Mouse (Mus musculus) ES-CJ7 (cell line): ENCODE results near the gene Acox1.

ENCODE experiments used
- DNase-seq: peaks from one replicate; pipeline ENCODE4 v3.0.0; 2011; ENCODE audit warnings: low read depth, low spot score

Acox1 gene

DNA sequence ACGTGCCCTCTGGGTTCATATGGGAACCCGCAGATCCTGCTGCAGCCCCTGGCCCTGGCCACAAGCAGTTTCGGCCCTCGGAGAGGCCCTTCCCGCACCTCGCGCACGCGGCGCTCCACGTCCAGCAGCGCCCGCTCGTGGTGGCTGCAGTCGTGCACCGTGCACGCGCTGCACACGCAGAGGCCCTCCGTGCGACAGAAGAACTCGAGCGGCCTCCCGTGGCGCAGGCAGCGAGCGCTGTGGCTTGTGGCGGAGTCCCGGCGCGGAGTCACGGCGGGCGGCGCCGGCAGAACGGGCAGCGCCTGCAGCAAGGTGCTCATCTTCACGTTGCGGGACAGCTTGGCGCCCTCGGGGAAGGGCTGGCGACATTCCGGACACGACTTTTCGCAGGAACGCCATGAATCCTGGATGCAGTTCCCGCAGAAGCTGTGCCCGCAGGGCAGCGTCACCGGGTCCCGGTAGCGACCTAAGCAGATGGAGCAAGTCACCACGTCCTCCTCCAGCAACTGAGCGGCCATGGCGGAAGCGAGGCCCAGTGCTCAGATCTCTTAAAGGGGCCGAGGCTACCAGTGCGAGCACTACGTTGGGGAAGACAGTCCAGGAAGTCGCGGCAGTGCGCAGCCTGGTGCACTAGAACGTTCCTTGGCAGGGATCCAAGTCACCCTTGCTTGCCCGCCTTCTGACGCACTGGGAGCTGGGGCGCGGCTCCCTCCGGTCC is 68.2 kb downstream of the Acox1 start, which contains the start of gene Trim65:
TSS of gene Trim65 (minus strand) at position 641 of the 718 bp plus-strand sequence.
- DNase-seq = peak; percentile 72

DNA sequence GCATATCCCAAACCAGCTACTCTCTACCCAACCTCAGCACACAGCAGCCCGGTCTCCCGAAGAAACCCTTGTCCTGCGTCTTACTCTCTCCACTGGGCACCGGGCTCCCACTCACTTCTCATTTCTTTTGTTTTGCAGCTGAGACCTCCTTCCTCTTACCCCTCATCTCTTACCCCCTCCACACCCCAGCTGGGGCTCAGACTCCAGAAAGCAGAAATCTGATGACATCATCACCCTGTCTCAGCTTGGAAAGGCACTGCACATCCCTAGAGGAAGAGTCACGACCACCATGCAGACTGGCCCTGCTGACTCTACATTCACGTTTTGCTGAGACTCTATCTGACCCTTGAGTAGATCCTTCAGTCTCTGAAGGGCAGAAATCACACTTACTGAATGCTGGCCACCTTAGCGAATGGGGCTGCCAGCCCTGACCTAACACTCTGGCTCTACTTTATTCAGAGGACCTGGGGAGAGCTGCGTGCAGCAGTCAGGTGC is 68.8 kb downstream of the Acox1 start:
- DNase-seq = no peak

DNA sequence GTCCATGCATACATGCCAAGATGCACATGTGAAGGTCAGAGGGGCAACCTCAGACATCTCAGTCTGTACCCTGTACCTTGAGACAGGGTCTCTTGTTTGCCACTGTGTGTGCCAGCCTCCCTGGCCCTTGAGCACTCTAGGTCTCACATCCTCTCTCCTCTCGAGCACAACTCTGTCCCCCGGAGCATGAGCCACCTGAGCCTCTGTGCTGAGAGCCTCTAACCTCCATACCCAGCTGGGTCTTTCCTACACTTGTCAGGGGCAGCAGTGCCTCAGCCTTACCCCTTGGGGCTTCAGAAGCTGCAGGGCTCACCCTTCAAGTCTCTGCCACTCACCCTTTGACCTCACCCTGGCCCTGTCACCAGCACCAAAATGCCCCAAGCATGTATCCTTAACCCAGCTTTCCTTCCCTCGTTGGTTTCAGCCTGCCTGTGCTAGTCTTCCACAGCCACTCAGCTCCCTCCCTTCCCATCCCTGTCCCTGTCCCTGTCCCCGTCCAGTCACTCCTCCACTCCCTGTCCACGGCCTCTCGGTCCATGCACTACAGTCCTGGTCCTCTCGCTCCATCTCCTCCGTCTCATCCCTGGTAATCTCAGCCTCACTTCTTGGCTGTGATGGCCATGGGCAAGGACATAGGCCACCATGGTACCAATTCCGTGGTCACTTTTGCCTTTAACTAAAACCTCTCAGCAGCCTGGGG is 69.6 kb downstream of the Acox1 start:
- no peak for DNase-seq

DNA sequence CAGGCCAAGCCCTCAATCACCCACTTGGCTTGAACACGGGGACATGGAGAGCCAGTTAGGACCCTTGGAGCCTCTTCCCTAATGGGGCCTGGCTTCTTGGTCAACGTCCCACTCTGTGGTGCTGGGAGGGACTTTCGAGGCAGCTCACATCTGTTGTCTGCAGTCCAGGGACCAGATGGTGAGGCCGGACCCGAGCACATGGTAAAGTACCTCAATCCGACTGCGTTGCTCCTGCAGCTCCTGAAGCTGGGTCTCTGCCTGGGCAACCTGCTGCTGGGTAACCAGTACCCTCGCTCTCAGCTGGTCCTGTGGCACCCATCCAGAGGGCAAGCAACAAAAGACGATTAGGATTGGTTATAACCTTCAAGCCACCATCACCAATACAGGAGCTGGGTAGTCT is 70.9 kb downstream of the Acox1 start:
- no peak for DNase-seq

DNA sequence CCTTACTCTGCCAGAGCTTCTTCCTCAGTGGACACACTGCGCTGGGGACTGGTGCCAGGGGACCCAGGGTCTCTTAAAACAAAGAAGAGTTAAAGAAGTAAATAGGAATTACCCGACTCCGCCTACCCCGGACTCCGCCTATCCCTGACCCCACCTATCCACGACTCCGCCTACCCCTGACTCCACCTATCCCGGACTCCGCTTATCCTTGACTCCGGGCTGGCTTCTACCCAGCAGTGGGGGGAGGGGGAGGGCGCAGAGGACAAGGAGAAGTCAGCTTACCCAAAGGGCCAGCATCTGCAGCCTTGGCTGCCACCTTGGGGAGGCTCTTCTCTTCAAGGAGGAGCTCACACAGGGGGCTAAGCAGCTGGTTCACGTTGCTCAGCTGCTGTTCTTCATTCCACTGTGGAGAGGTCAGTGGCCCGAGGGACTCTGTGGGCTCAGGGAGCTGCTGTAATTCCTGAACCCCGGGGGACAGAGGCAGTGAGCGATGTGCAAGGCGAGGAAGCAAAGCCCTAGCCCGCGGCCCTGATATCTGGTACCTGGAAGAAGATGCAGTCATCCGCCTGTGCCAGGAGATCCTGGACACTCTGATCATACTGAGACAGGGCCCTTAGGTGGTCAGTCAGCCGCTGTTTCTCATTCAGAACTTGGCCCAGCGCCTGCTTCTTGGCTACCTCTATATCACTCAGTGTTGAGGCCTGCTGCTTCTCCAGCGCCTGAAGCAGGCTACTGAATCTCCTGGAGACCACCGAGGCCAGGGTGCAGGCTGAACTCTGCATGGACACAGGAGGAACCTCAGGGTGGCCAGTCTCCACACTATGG is 71.5 kb downstream of the Acox1 start, which contains the start of gene Trim47:
TSS of gene Trim47 (minus strand) at position 55 of the 825 bp plus-strand sequence.
- DNase-seq = peak; percentile 87

DNA sequence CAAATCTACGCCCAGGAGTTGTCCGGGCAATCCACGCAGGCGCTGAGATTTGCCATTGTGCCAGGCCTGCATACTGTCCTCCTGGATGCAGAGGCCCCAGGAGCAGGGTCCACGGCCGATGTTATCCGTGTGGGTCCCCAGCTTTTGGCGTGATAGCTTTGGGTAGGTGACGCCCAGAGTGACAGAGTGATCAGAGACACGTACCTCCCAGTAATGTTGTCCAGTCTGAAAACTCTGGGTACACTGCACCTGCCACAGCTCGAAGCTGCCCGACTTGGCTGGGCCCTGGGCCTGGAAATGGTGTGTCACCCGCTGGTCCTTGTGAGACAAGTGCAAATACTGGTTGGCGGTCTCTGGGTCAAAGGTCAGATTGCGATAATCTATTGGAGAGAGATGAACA is 72.6 kb downstream of the Acox1 start:
- DNase-seq = no peak
